Mouse (Mus musculus) embryonic fibroblast, embryonic 13.5 days (primary cell): ENCODE results near the gene Golgb1.

Experiments
- CTCF ChIP-seq: IDR thresholded peaks from 2 replicates; pipeline ENCODE4 v1.5.1; 2011; ENCODE audit warnings: mild to moderate bottlenecking, control low read depth, low read length, moderate library complexity, borderline replicate concordance; ENCODE audit not compliant: insufficient read depth
- POLR2A ChIP-seq: IDR thresholded peaks from 2 replicates; pipeline ENCODE4 v1.6.1; 2011; ENCODE audit warnings: low read depth, mild to moderate bottlenecking, control low read depth, low read length, moderate library complexity

GRCm38 (mm10) chr16:36924312-36924711, 49.4 kb downstream of the Golgb1 start:
- TF ChIP-seq POLR2A = no peak
- TF ChIP-seq CTCF = no peak
